Mouse (Mus musculus) cortical plate, adult 2 months (tissue): ENCODE results near the gene Chka. TPM values are rescaled to one million over a fixed set of nuclear protein-coding genes. Genes with fewer than 3 reads are reported as not detected.

ENCODE experiments used
- H3K27ac ChIP-seq: fragments of 200-500 bp; 2 replicates; pipeline ENCODE4 v1.5.1; 2012; ENCODE audit warnings: low read length, control low read depth, inconsistent platforms; ENCODE audit not compliant: insufficient read depth
- H3K4me1 ChIP-seq: fragments of 200-500 bp; 2 replicates; pipeline ENCODE4 v1.6.1; 2011; ENCODE audit warnings: low read length; ENCODE audit not compliant: control insufficient read depth, insufficient read depth
- H3K4me3 ChIP-seq: fragments of 200-500 bp; 2 replicates; pipeline ENCODE4 v1.5.1; 2011; ENCODE audit warnings: mild to moderate bottlenecking, low read length, control low read depth; ENCODE audit not compliant: insufficient read depth
- CTCF ChIP-seq: fragments of 200-500 bp; IDR thresholded peaks from 2 replicates; pipeline ENCODE4 v1.5.1; 2011; ENCODE audit warnings: mild to moderate bottlenecking, control low read depth, low read length; ENCODE audit not compliant: insufficient read depth; ENCODE audit errors: extremely low read depth
- POLR2A ChIP-seq: fragments of 200-500 bp; IDR thresholded peaks from 2 replicates; pipeline ENCODE4 v1.6.1; 2011; ENCODE audit warnings: mild to moderate bottlenecking, low read length, control low read depth; ENCODE audit not compliant: insufficient read depth; ENCODE audit errors: extremely low read depth
- polyA plus RNA-seq: library from polyadenylated mRNA; depleted of rRNA; stranded (reverse); fragments of >200 nt; gene quantifications from 2 replicates; pipeline ENCODE4 v1.2.3, GENCODE M21; 2012; rRNA removed

The Chka gene
- polyA plus RNA-seq, 1 experiment = 134 TPM

DNA sequence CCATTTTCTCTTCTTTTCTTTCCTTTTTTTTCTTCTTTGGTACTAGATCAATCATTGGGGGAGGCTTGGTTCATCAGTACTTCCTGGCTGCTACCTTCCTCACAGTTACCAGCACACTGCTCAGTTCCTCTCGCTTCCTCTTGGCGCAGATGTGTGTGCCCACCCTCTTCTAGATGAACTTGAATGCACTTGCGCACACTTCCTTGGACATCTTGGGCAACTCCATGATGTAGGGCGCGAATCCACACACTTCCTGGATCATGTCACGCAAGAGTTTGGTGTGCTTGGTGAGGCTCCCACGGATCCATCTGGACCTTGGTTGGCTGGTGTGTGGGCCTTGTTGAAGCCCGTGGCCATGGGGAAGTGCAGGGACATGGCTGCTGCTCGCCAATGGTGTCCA, 80.1 kb downstream of the Chka start:
- H3K27ac ChIP-seq = no peak overlapping the region
- H3K4me3 ChIP-seq = no peak overlapping the region
- TF ChIP-seq CTCF (no peak), POLR2A (no peak)
- peaks cover 3% of the 10 kb centered on the region; the same call in 1 of the 2 replicates for H3K4me1 ChIP-seq

- TF ChIP-seq POLR2A = 0 out of 2 replicates have a peak, but pooled peaks have one; percentile 8
- TF ChIP-seq CTCF = no peak
- Histone ChIP-seq H3K4me1 (0 out of 2 replicates have a peak, but pooled peaks cover 1% of the 10 kb centered on the region), H3K4me3 (peak within 1 kb of the TSS; percentile 44), H3K27ac (no peak within 1 kb of the TSS)
Observed at GRCm38 (mm10) chr19:3935032-3935895, 83.7 kb downstream of the Chka start, which contains the start of gene Unc93b1. Unc93b1 (plus strand) TSS chr19:3935186.

DNA sequence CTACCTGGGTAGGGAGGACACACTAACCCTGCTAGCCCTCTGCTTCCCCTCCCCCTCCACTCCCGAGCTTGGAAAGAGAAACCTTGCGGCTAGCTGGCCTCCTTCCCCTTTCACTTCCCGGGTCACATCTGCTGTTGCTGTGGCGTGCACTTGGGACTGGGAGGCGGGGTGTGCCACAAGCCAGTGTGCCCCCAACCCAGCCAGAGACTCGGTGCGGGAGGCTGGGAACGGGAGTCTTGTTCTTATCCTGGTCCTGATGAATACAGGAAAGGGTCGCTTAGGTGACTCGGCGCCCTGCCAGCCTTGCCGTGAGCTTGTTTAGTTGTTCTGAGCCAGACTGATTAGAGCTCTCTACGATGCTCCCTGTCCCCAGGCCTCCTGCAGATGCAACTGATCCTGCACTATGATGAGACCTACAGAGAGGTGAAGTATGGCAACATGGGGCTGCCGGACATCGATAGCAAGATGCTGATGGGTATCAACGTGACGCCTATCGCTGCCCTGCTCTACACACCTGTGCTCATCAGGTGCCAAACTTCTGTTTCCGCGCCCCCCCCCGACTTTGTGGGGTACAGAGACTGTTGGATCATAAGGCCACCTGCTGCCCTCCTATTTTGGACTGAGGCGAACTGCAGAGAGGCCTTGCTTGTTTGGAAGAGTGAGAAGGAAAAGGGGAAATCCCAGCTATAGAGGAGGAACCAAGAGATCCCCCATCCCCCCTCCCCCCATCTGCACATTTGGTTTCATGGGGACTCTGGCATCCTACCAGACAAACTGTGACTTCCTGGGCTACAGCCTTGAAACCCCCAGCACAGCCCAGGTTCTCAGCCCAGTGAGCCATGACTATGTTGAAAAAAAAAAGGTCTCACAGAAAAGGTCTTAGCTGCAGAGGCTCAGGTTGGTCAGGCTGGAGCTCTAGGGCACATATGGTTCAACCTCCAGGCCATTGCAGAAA, 84.6 kb downstream of the Chka start:
- H3K4me3 ChIP-seq = peak overlapping the region; percentile 44
- TF ChIP-seq CTCF (no peak), POLR2A (no peak)
- H3K27ac ChIP-seq = no peak overlapping the region
- 0 out of 2 replicates have a peak, but pooled peaks cover 1% of the 10 kb centered on the region for H3K4me1 ChIP-seq

- TF ChIP-seq POLR2A (no peak), CTCF (no peak)
- Histone ChIP-seq H3K27ac (no peak overlapping the region), H3K4me1 (no peaks in the 10 kb centered on the region), H3K4me3 (no peak overlapping the region)
Observed at GRCm38 (mm10) chr19:3942315-3942714, 90.7 kb downstream of the Chka start.

- no peaks in the 10 kb centered on the region for H3K4me1 ChIP-seq
- H3K4me3 ChIP-seq = no peak overlapping the region
- TF ChIP-seq CTCF (no peak), POLR2A (no peak)
- H3K27ac ChIP-seq = no peak overlapping the region
Observed at GRCm38 (mm10) chr19:3942986-3943735, 91.6 kb downstream of the Chka start.

Other genes starting within 250 kb of the Chka start
- gene Lrp5, start 165.2 kb upstream of the Chka start, polyA plus RNA-seq = 3.1 and 3.4 TPM in 2 replicates
- gene 1810055G02Rik, start 143.5 kb upstream of the Chka start, polyA plus RNA-seq = 44.7 and 44.8 TPM in 2 replicates
- 26.7 and 29.1 TPM in 2 replicates for gene Kmt5b, start 84.4 kb upstream of the Chka start, polyA plus RNA-seq
- 34.4 and 38.4 TPM in 2 replicates for gene Tcirg1, start 55.4 kb downstream of the Chka start, polyA plus RNA-seq
- 274 and 288 TPM in 2 replicates for gene Ndufs8, start 61.0 kb downstream of the Chka start, polyA plus RNA-seq
- gene Aldh3b1, start 78.0 kb downstream of the Chka start, polyA plus RNA-seq = 6.9 and 8.1 TPM in 2 replicates
- gene Unc93b1, start 83.4 kb downstream of the Chka start, polyA plus RNA-seq = 33.5 and 36.5 TPM in 2 replicates
- gene Aldh3b3, start 106.9 kb downstream of the Chka start, polyA plus RNA-seq = not detected in 2 replicates
- 2.1 and 2.4 TPM in 2 replicates for gene Aldh3b2, start 120.6 kb downstream of the Chka start, polyA plus RNA-seq
- 4.1 and 4.6 TPM in 2 replicates for gene Acy3, start 134.8 kb downstream of the Chka start, polyA plus RNA-seq
- gene Tbx10, start 141.0 kb downstream of the Chka start, polyA plus RNA-seq = not detected in 2 replicates
- 4.7 and 7.6 TPM in 2 replicates for gene Nudt8, start 148.8 kb downstream of the Chka start, polyA plus RNA-seq
- gene Gm49405, start 148.9 kb downstream of the Chka start, polyA plus RNA-seq = 3.1 and 3.2 TPM in 2 replicates
- 9.4 and 11.7 TPM in 2 replicates for gene Doc2g, start 151.5 kb downstream of the Chka start, polyA plus RNA-seq
- gene Ndufv1, start 161.0 kb downstream of the Chka start, polyA plus RNA-seq = 260 and 262 TPM in 2 replicates
- gene Gstp1, start 186.2 kb downstream of the Chka start, polyA plus RNA-seq = 511 and 557 TPM in 2 replicates
- gene Gstp2, start 194.2 kb downstream of the Chka start, polyA plus RNA-seq = 11.7 and 12.9 TPM in 2 replicates
- gene Gstp3, start 207.8 kb downstream of the Chka start, polyA plus RNA-seq = not detected in 2 replicates
- not detected in 2 replicates for gene Cabp2, start 229.8 kb downstream of the Chka start, polyA plus RNA-seq
- 44.3 and 47.3 TPM in 2 replicates for gene Cdk2ap2, start 245.4 kb downstream of the Chka start, polyA plus RNA-seq
- gene Pitpnm1, start 248.2 kb downstream of the Chka start, polyA plus RNA-seq = 293 and 340 TPM in 2 replicates